Mouse (Mus musculus) neural tube, embryonic 14.5 days (tissue): ENCODE data around the gene Gm49378. TPM values are rescaled to one million over a fixed set of nuclear protein-coding genes. Genes with fewer than 3 reads are reported as not detected.

Experiments used
- ATAC-seq: fragments of 200-750 bp; cut with Nextera tagmentation; 2 replicates; pipeline ENCODE4 v1.8.0; 2017; ENCODE audit warnings: low read depth, mild to moderate bottlenecking, moderate TSS enrichment, moderate library complexity
- H3K27ac ChIP-seq: fragments of 300-500 bp; sonication (generic); 2 replicates; pipeline ENCODE4 v1.5.1; 2014; ENCODE audit warnings: low read depth, mild to moderate bottlenecking, control low read depth, low read length, moderate library complexity, mixed read lengths
- H3K27me3 ChIP-seq: fragments of 300-500 bp; sonication (generic); 2 replicates; pipeline ENCODE4 v1.6.1; 2014; ENCODE audit warnings: low read length; ENCODE audit not compliant: control insufficient read depth, insufficient read depth
- H3K36me3 ChIP-seq: fragments of 300-500 bp; sonication (generic); 2 replicates; pipeline ENCODE4 v1.6.1; 2014; ENCODE audit warnings: low read length, mixed read lengths; ENCODE audit not compliant: control insufficient read depth, insufficient read depth
- H3K4me1 ChIP-seq: fragments of 300-500 bp; sonication (generic); 2 replicates; pipeline ENCODE4 v1.6.1; 2014; ENCODE audit warnings: low read length; ENCODE audit not compliant: control insufficient read depth, insufficient read depth
- H3K4me2 ChIP-seq: fragments of 300-500 bp; sonication (generic); 2 replicates; pipeline ENCODE4 v1.6.1; 2014; ENCODE audit warnings: mild to moderate bottlenecking, low read depth, low read length, control low read depth
- H3K4me3 ChIP-seq: fragments of 300-500 bp; sonication (generic); 2 replicates; pipeline ENCODE4 v1.5.1; 2014; ENCODE audit warnings: low read depth, low read length, control low read depth, mixed read lengths
- H3K9ac ChIP-seq: fragments of 300-500 bp; sonication (generic); replicated peaks from 2 replicates; pipeline ENCODE4 v1.6.1; 2014; ENCODE audit warnings: low read depth, mild to moderate bottlenecking, control low read depth, low read length, mixed read lengths
- H3K9me3 ChIP-seq: fragments of 300-500 bp; sonication (generic); 2 replicates; pipeline ENCODE4 v1.6.1; 2016; ENCODE audit warnings: low read length; ENCODE audit not compliant: control insufficient read depth
- WGBS: fragments of 180-500 bp; shearing (Covaris S2); extraction: QIAGEN DNeasy Blood & Tissue Kit; methylation state at CpG from one replicate; pipeline ENCODE4 v1.1.7; 2014; 5-methylcytosine and 5-hydroxymethylcytosine counted together
- polyA plus RNA-seq: library from polyadenylated mRNA; unstranded; fragments of >200 nt; fragmentation: Nextera tagmentation; extraction: Ambion mirVana; gene quantifications from 2 replicates; pipeline ENCODE4 v1.2.1, GENCODE M21; 2014

The Gm49378 gene
- polyA plus RNA-seq, 1 experiment from 2014 or later, result 2.9 TPM

DNA sequence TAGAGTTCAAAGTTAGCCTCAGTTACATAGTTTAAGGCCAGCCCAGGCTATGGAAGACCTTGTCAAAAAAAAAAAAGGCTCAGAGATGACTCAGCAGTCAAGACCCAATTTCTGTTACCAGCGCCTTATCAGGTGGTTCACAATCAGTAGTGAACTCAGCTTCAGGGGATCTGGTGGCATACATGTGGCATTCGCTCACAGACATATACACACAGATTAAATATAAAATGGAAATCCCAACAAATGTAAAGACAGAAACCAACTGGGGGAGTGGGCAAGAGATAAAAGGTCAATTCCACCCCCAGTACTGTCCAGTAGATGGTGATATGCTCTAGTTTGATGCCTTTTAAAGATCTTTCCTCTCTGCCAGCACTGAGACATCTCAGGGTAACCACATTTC lies 51.5 kb downstream of the Gm49378 start:
- Histone ChIP-seq H3K27me3 (no peaks in the 10 kb centered on the region), H3K27ac (no peak overlapping the region), H3K9me3 (no peaks in the 10 kb centered on the region), H3K9ac (no peak overlapping the region), H3K4me1 (peaks cover 10% of the 10 kb centered on the region; the same call in 1 of the 2 replicates), H3K4me2 (no peak overlapping the region), H3K4me3 (no peak overlapping the region), H3K36me3 (peaks cover under 1% of the 10 kb centered on the region)
- no peak for ATAC-seq
- WGBS, result 96% methylated on average over 2 of the region's 2 CpGs

DNA sequence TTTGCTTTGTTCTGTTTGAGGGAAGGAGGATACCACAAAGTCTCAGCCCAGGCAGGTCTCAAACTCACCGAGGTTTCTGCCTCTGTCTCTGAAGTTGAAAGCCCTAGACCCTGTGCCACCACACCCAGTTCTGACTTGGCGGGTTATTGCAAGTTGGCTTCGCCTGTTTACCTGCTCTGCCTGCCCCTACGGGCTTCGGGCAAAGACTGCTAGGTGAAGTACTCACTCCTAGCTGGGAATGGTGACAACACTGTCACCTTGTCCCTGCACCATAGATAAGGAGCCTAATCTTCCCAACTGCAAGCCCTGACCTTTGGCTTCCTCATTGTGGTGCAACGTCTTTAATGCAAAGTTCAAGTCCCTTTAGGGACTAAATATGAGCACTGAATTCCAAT lies 52.1 kb downstream of the Gm49378 start:
- WGBS, result 66% methylated on average over 6 of the region's 6 CpGs
- Histone ChIP-seq H3K36me3 (peaks cover 6% of the 10 kb centered on the region), H3K9me3 (no peaks in the 10 kb centered on the region), H3K4me3 (no peak overlapping the region), H3K9ac (0 out of 2 replicates have a peak overlapping the region, but pooled peaks have one; percentile 63), H3K27me3 (no peaks in the 10 kb centered on the region), H3K4me2 (peak overlapping the region; percentile 61; the same call in 1 of the 2 replicates), H3K27ac (no peak overlapping the region), H3K4me1 (peaks cover 10% of the 10 kb centered on the region; the same call in 1 of the 2 replicates)
- no peak for ATAC-seq

DNA sequence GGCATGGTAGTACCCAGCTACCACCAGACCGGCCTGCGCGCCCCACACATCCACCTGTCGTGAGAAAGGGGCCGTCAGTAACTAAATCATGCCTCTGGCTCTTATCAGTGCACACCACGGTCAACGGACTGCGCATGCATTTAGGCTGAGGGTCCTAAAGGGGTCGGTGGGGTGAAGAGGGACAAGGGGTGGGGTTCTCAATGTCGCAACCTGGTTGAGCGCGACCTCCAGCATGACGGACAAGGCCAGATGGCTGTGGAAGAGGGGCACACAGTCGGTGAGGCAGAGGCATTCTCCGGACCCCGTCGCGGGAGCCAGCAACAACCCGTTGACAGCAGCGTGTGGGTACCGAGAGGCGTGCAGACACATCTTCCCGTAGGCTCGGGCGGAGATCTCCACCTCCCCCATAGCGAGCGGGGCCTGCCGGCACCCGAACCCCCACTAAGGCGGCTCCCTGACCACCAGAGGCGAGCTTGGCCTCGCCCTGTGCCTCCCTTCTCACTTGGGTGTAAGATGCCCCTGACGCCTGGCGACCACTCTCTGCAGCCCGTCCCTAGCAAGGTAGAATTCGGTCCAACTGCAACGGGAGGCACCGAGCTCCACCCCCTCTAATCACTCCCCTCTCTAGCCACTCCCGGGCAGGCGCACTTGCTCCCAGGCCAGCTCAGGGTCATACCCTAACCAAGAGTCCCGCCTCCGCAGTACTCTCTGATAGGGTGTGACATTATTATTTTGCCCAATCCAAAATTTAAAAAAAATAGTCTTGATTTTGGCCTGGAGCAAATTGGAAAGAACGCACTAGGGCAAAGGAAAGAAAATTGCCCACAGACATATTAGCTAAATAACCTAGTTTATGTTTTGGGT lies 52.8 kb downstream of the Gm49378 start, which contains the start of gene Emc9:
TSS of gene Emc9 (minus strand) at position 601 of the 864 bp plus-strand sequence.
- Histone ChIP-seq H3K9me3 (no peaks in the 10 kb centered on the region), H3K4me1 (peaks cover 6% of the 10 kb centered on the region; the same call in 1 of the 2 replicates), H3K27me3 (no peaks in the 10 kb centered on the region), H3K4me3 (peak within 1 kb of the TSS; percentile 41), H3K4me2 (peak within 1 kb of the TSS; percentile 61), H3K27ac (no peak within 1 kb of the TSS), H3K36me3 (peaks cover 7% of the 10 kb centered on the region), H3K9ac (peak within 1 kb of the TSS; percentile 63)
- ATAC-seq, result peak; percentile 64
- WGBS, result 2% methylated on average over 42 of the region's 43 CpGs

DNA sequence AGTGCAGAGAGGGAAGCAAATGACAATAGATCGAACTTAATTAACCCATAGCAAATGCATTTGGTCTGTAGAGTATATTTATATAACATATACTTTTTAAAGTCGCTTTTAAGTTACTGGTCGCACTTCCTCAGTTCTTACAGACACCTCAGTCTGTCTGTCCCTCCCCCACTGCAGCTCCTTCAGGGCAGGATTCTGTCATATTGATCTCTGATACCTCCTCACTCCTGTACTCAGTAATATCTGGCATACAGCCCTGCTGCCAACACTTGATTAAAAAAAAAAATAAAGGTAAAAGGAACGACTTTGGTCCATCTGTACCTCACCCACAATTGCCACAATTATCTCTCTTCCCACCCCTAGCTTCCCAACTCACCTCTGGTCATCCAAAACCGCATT lies 53.4 kb downstream of the Gm49378 start:
- H3K9ac ChIP-seq, result peak overlapping the region; percentile 63; the same call in 1 of the 2 replicates
- ATAC-seq, result no peak
- WGBS, result 40% methylated on average over 5 of the region's 5 CpGs
- peak overlapping the region; percentile 61 for H3K4me2 ChIP-seq
- no peaks in the 10 kb centered on the region for H3K9me3 ChIP-seq
- no peak overlapping the region for H3K27ac ChIP-seq
- H3K4me3 ChIP-seq, result peak overlapping the region; percentile 41
- 0 out of 2 replicates have a peak, but pooled peaks cover 5% of the 10 kb centered on the region for H3K4me1 ChIP-seq
- H3K36me3 ChIP-seq, result peaks cover 7% of the 10 kb centered on the region
- no peaks in the 10 kb centered on the region for H3K27me3 ChIP-seq

DNA sequence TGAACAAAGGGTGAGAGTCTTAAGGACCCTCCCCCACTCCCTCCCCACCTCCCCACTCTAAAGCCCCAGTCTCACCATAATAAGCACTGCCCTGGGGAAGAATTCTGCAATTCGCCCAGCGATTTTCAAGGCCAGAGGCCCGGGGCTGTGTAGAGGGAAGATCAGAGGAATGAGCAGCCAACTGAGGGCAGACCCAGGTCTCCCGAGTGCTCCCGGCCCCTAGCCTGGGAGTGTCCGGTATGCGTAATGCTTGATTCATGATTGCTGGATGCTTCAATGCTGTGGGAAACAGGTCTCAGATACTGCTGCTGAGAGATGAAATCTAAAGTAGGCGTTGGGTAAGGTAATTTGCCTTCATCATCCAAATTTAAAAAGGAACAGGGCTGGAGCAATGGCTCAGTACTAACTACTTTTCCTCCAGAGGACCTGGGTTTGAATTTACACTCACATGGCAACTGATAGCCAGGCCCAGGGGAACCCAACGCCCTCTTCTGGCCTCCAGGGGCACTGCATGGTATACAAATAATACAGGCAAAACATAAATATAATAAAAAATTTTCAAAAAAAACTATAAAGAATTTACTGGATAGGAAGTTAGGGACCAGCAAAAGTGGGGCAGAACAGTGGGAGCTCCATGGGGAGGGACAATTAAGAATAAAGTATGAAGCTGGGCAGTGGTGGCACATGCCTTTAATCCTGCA lies 55.6 kb downstream of the Gm49378 start:
- Histone ChIP-seq H3K36me3 (peaks cover 7% of the 10 kb centered on the region; the same call in 1 of the 2 replicates), H3K27me3 (no peaks in the 10 kb centered on the region), H3K9me3 (no peaks in the 10 kb centered on the region), H3K9ac (no peak overlapping the region), H3K27ac (no peak overlapping the region), H3K4me2 (no peak overlapping the region), H3K4me1 (peaks cover 8% of the 10 kb centered on the region; the same call in 1 of the 2 replicates), H3K4me3 (no peak overlapping the region)
- WGBS, result 78% methylated on average over 9 of the region's 9 CpGs
- ATAC-seq, result no peak

DNA sequence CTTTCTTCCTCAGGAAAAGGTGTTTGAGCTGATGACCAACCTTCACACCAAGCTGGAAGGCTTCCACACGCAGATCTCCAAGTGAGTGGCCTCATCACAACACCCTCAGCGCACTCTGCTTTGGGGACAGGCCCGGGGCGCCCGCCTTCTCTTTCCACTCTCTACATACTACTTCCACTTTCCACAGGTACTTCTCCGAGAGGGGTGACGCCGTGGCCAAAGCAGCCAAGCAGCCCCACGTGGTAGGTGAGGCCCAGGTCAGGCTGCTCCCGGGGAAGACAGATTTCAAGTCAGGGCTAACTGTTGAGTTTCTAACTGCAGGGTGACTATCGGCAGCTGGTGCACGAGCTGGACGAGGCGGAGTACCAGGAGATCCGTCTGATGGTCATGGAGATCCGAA lies 57.0 kb downstream of the Gm49378 start:
- peaks cover 7% of the 10 kb centered on the region; the same call in 1 of the 2 replicates for H3K36me3 ChIP-seq

DNA sequence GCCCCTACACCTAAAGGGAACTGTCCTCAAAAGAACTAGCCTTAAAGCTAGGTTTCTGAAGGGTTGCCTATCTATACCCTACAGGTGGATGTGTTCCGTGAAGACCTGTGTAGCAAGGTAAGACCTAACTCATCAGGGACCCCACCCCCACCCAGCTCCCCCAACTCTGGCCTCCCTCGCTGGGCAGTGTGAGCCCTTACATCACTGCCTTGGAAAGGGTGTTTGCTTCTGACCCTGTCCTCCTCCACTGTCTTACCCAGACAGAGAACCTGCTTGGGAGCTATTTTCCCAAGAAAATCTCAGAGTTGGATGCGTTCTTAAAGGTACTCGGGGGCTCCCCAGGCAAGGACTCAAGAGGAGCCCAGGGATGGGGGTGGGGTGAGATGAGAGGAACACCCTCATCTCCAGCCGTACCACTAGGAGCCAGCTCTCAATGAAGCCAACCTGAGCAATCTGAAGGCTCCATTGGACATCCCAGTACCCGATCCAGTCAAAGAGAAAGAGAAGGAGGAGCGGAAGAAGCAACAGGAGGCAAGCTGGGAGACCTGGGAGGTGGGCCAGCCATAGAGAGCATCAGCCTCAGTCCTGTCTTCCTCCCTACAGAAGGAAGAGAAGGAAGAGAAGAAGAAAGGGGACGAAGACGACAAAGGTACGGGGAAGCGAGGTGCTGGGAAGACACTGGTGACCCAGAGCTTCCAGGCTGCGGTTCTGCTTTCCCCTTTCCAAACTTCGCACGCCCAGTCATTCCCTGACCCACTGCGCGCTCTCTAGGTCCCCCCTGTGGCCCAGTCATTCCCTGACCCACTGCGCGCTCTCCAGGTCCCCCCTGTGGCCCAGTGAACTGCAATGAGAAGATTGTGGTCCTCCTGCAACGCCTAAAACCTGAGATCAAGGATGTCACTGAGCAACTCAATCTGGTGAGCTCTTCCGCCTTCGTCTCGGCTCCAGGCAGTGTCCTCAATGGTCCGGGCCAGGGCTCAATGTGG lies 57.9 kb downstream of the Gm49378 start:
- Histone ChIP-seq H3K9me3 (no peaks in the 10 kb centered on the region), H3K27ac (no peak overlapping the region), H3K4me3 (no peak overlapping the region), H3K27me3 (no peaks in the 10 kb centered on the region), H3K4me2 (no peak overlapping the region), H3K36me3 (peaks cover 7% of the 10 kb centered on the region; the same call in 1 of the 2 replicates), H3K9ac (no peak overlapping the region), H3K4me1 (peaks cover 8% of the 10 kb centered on the region; the same call in 1 of the 2 replicates)
- WGBS, result 89% methylated on average over 23 of the region's 23 CpGs
- ATAC-seq, result no peak

More for the DNA sequence above, 57.0 kb downstream of the Gm49378 start:
- peaks cover 8% of the 10 kb centered on the region; the same call in 1 of the 2 replicates for H3K4me1 ChIP-seq
- 95% methylated on average over 16 of the region's 16 CpGs for WGBS
- H3K9me3 ChIP-seq, result no peaks in the 10 kb centered on the region
- ATAC-seq, result no peak
- H3K9ac ChIP-seq, result no peak overlapping the region
- no peak overlapping the region for H3K27ac ChIP-seq
- H3K27me3 ChIP-seq, result no peaks in the 10 kb centered on the region
- H3K4me3 ChIP-seq, result no peak overlapping the region
- no peak overlapping the region for H3K4me2 ChIP-seq
